Mouse (Mus musculus): ENCODE data around the gene Cplane1. TPM values are rescaled to one million over a fixed set of nuclear protein-coding genes. Genes with fewer than 3 reads are reported as not detected.
"Not testable (repeated sequence)": the region's sequence is repeated elsewhere in the genome, so short reads cannot be mapped to it uniquely, and the experiment has no call there.

Gene Cplane1
- polyA plus RNA-seq, 1 experiment from 2014 or later = 19.0 TPM

- Histone ChIP-seq H3K4me2 (no peak overlapping the region), H3K36me3 (peaks cover 92% of the 10 kb centered on the region), H3K9ac (no peak overlapping the region), H3K4me3 (no peak overlapping the region), H3K9me3 (no peaks in the 10 kb centered on the region), H3K27ac (no peak overlapping the region), H3K27me3 (no peaks in the 10 kb centered on the region), H3K4me1 (replicated peaks) (no peaks in the 10 kb centered on the region)
- ATAC-seq (ENCODE audit: low FRiP score) = no peak
- WGBS = 91% methylated on average over 3 of the region's 3 CpGs
Measured at GRCm38 (mm10) chr15:8265946-8266345, 97.0 kb downstream of the Cplane1 start.

GRCm38 (mm10) chr15:8267211-8267610, 98.3 kb downstream of the Cplane1 start:
- Histone ChIP-seq H3K36me3 (peaks cover 92% of the 10 kb centered on the region), H3K4me2 (no peak overlapping the region), H3K9me3 (no peaks in the 10 kb centered on the region), H3K9ac (no peak overlapping the region), H3K4me1 (replicated peaks) (no peaks in the 10 kb centered on the region), H3K27me3 (no peaks in the 10 kb centered on the region), H3K27ac (no peak overlapping the region), H3K4me3 (no peak overlapping the region)
- 93% methylated on average over 3 of the region's 3 CpGs for WGBS
- no peak for ATAC-seq (ENCODE audit: low FRiP score)

GRCm38 (mm10) chr15:8268231-8268630, 99.3 kb downstream of the Cplane1 start:
- no peak overlapping the region for H3K27ac ChIP-seq
- no peaks in the 10 kb centered on the region for H3K4me1 ChIP-seq (replicated peaks)
- H3K4me2 ChIP-seq = no peak overlapping the region
- H3K9ac ChIP-seq = no peak overlapping the region
- ATAC-seq (ENCODE audit: low FRiP score) = no peak
- 91% methylated on average over 8 of the region's 8 CpGs for WGBS
- H3K27me3 ChIP-seq = no peaks in the 10 kb centered on the region
- no peak overlapping the region for H3K4me3 ChIP-seq
- peaks cover 93% of the 10 kb centered on the region for H3K36me3 ChIP-seq
- H3K9me3 ChIP-seq = no peaks in the 10 kb centered on the region

GRCm38 (mm10) chr15:8271952-8272351, 103.0 kb downstream of the Cplane1 start:
- Histone ChIP-seq H3K27me3 (no peaks in the 10 kb centered on the region), H3K9ac (no peak overlapping the region), H3K4me3 (no peak overlapping the region), H3K9me3 (peaks cover 4% of the 10 kb centered on the region), H3K36me3 (peaks cover 82% of the 10 kb centered on the region), H3K4me2 (no peak overlapping the region), H3K27ac (no peak overlapping the region), H3K4me1 (replicated peaks) (no peaks in the 10 kb centered on the region)
- ATAC-seq (ENCODE audit: low FRiP score) = no peak
- 93% methylated on average over 8 of the region's 8 CpGs for WGBS

- H3K27ac ChIP-seq; H3K9ac ChIP-seq; H3K9me3 ChIP-seq; ATAC-seq (ENCODE audit: low FRiP score); H3K4me1 ChIP-seq (replicated peaks); H3K27me3 ChIP-seq; H3K4me2 ChIP-seq; H3K4me3 ChIP-seq: not testable (repeated sequence)
- WGBS = 92% methylated on average over 4 of the region's 4 CpGs
- H3K36me3 ChIP-seq = peaks cover 25% of the 10 kb centered on the region
Measured at GRCm38 (mm10) chr15:8277916-8278315, 109.0 kb downstream of the Cplane1 start.

- no peaks in the 10 kb centered on the region for H3K27me3 ChIP-seq
- peak overlapping the region; percentile 55 for H3K4me2 ChIP-seq
- peak overlapping the region; percentile 26 for H3K4me3 ChIP-seq
- peaks cover 4% of the 10 kb centered on the region for H3K9me3 ChIP-seq
- H3K36me3 ChIP-seq = peaks cover 13% of the 10 kb centered on the region
- 0 out of 2 replicates have a peak, but pooled peaks have one; percentile 21 for ATAC-seq (ENCODE audit: low FRiP score)
- H3K27ac ChIP-seq = no peak overlapping the region
- whole genome bisulfite sequencing = 42% methylated on average over 13 of the region's 17 CpGs
- peak overlapping the region; percentile 51 for H3K9ac ChIP-seq
- 0 out of 2 replicates have a peak, but pooled peaks cover 2% of the 10 kb centered on the region for H3K4me1 ChIP-seq (replicated peaks)
Measured at GRCm38 (mm10) chr15:8279320-8279779, 110.4 kb downstream of the Cplane1 start.

GRCm38 (mm10) chr15:8279929-8280610, 111.2 kb downstream of the Cplane1 start:
- peak overlapping the region; percentile 55 for H3K4me2 ChIP-seq
- no peak overlapping the region for H3K9ac ChIP-seq
- 0 out of 2 replicates have a peak, but pooled peaks have one; percentile 61 for ATAC-seq (ENCODE audit: low FRiP score)
- peaks cover 4% of the 10 kb centered on the region for H3K9me3 ChIP-seq
- peaks cover 6% of the 10 kb centered on the region for H3K36me3 ChIP-seq
- peak overlapping the region; percentile 26; the same call in 1 of the 2 replicates for H3K4me3 ChIP-seq
- H3K27me3 ChIP-seq = no peaks in the 10 kb centered on the region
- WGBS = 63% methylated on average over 20 of the region's 20 CpGs
- H3K4me1 ChIP-seq (replicated peaks) = 0 out of 2 replicates have a peak, but pooled peaks cover 2% of the 10 kb centered on the region
- H3K27ac ChIP-seq = no peak overlapping the region

GRCm38 (mm10) chr15:8281701-8282100, 112.8 kb downstream of the Cplane1 start:
- no peak overlapping the region for H3K4me2 ChIP-seq
- 0 out of 2 replicates have a peak, but pooled peaks cover 2% of the 10 kb centered on the region for H3K4me1 ChIP-seq (replicated peaks)
- H3K27me3 ChIP-seq = no peaks in the 10 kb centered on the region
- no peaks in the 10 kb centered on the region for H3K9me3 ChIP-seq
- H3K27ac ChIP-seq = no peak overlapping the region
- no peak for ATAC-seq (ENCODE audit: low FRiP score)
- no peaks in the 10 kb centered on the region for H3K36me3 ChIP-seq
- no peak overlapping the region for H3K9ac ChIP-seq
- H3K4me3 ChIP-seq = no peak overlapping the region
- 88% methylated on average over 7 of the region's 7 CpGs for WGBS

- Histone ChIP-seq H3K4me2 (no peak overlapping the region), H3K9me3 (no peaks in the 10 kb centered on the region), H3K4me3 (no peak overlapping the region), H3K27ac (no peak overlapping the region), H3K9ac (no peak overlapping the region), H3K36me3 (no peaks in the 10 kb centered on the region), H3K4me1 (replicated peaks) (0 out of 2 replicates have a peak, but pooled peaks cover 2% of the 10 kb centered on the region), H3K27me3 (no peaks in the 10 kb centered on the region)
- ATAC-seq (ENCODE audit: low FRiP score) = no peak
- WGBS = 92% methylated on average over 2 of the region's 2 CpGs
Measured at GRCm38 (mm10) chr15:8282155-8282554, 113.2 kb downstream of the Cplane1 start.

- Histone ChIP-seq H3K9me3 (no peaks in the 10 kb centered on the region), H3K36me3 (peaks cover 62% of the 10 kb centered on the region), H3K4me3 (no peak overlapping the region), H3K9ac (no peak overlapping the region), H3K4me1 (replicated peaks) (no peaks in the 10 kb centered on the region), H3K27ac (no peak overlapping the region), H3K4me2 (no peak overlapping the region), H3K27me3 (no peaks in the 10 kb centered on the region)
- ATAC-seq (ENCODE audit: low FRiP score) = no peak
- WGBS = 95% methylated on average over 14 of the region's 14 CpGs
Measured at GRCm38 (mm10) chr15:8291251-8291650, 122.3 kb downstream of the Cplane1 start.

- Histone ChIP-seq H3K27me3 (no peaks in the 10 kb centered on the region), H3K36me3 (peaks cover 86% of the 10 kb centered on the region), H3K4me2 (no peak overlapping the region), H3K4me3 (no peak overlapping the region), H3K9ac (no peak overlapping the region), H3K9me3 (no peaks in the 10 kb centered on the region), H3K27ac (no peak overlapping the region), H3K4me1 (replicated peaks) (no peaks in the 10 kb centered on the region)
- WGBS = 95% methylated on average over 6 of the region's 6 CpGs
- no peak for ATAC-seq (ENCODE audit: low FRiP score)
Measured at GRCm38 (mm10) chr15:8294150-8294549, 125.2 kb downstream of the Cplane1 start.

GRCm38 (mm10) chr15:8302944-8303343, 134.0 kb downstream of the Cplane1 start:
- Histone ChIP-seq H3K4me1 (replicated peaks) (no peaks in the 10 kb centered on the region), H3K36me3 (peaks cover 67% of the 10 kb centered on the region)
- 93% methylated on average over 10 of the region's 10 CpGs for WGBS

GRCm38 (mm10) chr15:8305474-8305873, 136.6 kb downstream of the Cplane1 start:
- H3K4me2 ChIP-seq = no peak overlapping the region
- H3K4me1 ChIP-seq (replicated peaks) = no peaks in the 10 kb centered on the region
- no peak overlapping the region for H3K27ac ChIP-seq
- ATAC-seq (ENCODE audit: low FRiP score) = no peak
- no peaks in the 10 kb centered on the region for H3K9me3 ChIP-seq
- no peak overlapping the region for H3K4me3 ChIP-seq
- no peak overlapping the region for H3K9ac ChIP-seq
- no peaks in the 10 kb centered on the region for H3K27me3 ChIP-seq
- H3K36me3 ChIP-seq = peaks cover 58% of the 10 kb centered on the region
- WGBS = 95% methylated on average over 1 of the region's 1 CpGs

More at GRCm38 (mm10) chr15:8302944-8303343, 134.0 kb downstream of the Cplane1 start:
- Histone ChIP-seq H3K4me2 (no peak overlapping the region), H3K27ac (no peak overlapping the region), H3K4me3 (no peak overlapping the region), H3K9ac (no peak overlapping the region), H3K9me3 (no peaks in the 10 kb centered on the region), H3K27me3 (no peaks in the 10 kb centered on the region)
- no peak for ATAC-seq (ENCODE audit: low FRiP score)
